Mouse (Mus musculus) embryonic facial prominence, embryonic 14.5 days (tissue): ENCODE measurements around the gene Ppp1r36. TPM values are rescaled to one million over a fixed set of nuclear protein-coding genes. Genes with fewer than 3 reads are reported as not detected.
"Not testable (repeated sequence)": the region's sequence is repeated elsewhere in the genome, so short reads cannot be mapped to it uniquely, and the experiment has no call there.

Experiments
- ATAC-seq: fragments of 200-750 bp; cut with Nextera tagmentation; 2 replicates; pipeline ENCODE4 v1.8.0; 2017; ENCODE audit warnings: low read depth, moderate number of reproducible peaks, moderate TSS enrichment
- DNase-seq: peaks from one replicate; pipeline ENCODE4 v3.0.0-alpha.2; 2015; ENCODE audit warnings: low spot score
- H3K27ac ChIP-seq: fragments of 300-500 bp; sonication (generic); replicated peaks from 2 replicates; pipeline ENCODE4 v1.5.1; 2014; ENCODE audit warnings: low read depth, mild to moderate bottlenecking, low read length, moderate library complexity
- H3K27me3 ChIP-seq: fragments of 300-500 bp; sonication (generic); replicated peaks from 2 replicates; pipeline ENCODE4 v1.6.1; 2014; ENCODE audit warnings: low read length; ENCODE audit not compliant: control insufficient read depth, insufficient read depth
- H3K36me3 ChIP-seq: fragments of 300-500 bp; sonication (generic); 2 replicates; pipeline ENCODE4 v1.6.1; 2014; ENCODE audit warnings: low read length, mixed read lengths; ENCODE audit not compliant: control insufficient read depth, insufficient read depth
- H3K4me1 ChIP-seq: fragments of 300-500 bp; sonication (generic); 2 replicates; pipeline ENCODE4 v1.6.1; 2014; ENCODE audit warnings: antibody characterized with exemption, low read length; ENCODE audit not compliant: control insufficient read depth, insufficient read depth
- H3K4me2 ChIP-seq: fragments of 300-500 bp; sonication (generic); 2 replicates; pipeline ENCODE4 v1.6.1; 2014; ENCODE audit warnings: low read depth, mild to moderate bottlenecking, low read length, moderate library complexity, mixed read lengths
- H3K4me3 ChIP-seq: fragments of 300-500 bp; sonication (generic); 2 replicates; pipeline ENCODE4 v1.5.1; 2014; ENCODE audit warnings: low read depth, mild to moderate bottlenecking, low read length
- H3K9ac ChIP-seq: fragments of 300-500 bp; sonication (generic); 2 replicates; pipeline ENCODE4 v1.6.1; 2014; ENCODE audit warnings: low read depth, mild to moderate bottlenecking, low read length, moderate library complexity, mixed read lengths
- H3K9me3 ChIP-seq: fragments of 300-500 bp; sonication (generic); 2 replicates; pipeline ENCODE4 v1.6.1; 2016; ENCODE audit warnings: low read length; ENCODE audit not compliant: control insufficient read depth
- WGBS: fragments of 180-500 bp; shearing (Covaris S2); extraction: QIAGEN DNeasy Blood & Tissue Kit; methylation state at CpG from one replicate; pipeline ENCODE4 v1.1.7; 2014; 5-methylcytosine and 5-hydroxymethylcytosine counted together
- polyA plus RNA-seq: library from polyadenylated mRNA; unstranded; fragments of >200 nt; fragmentation: Nextera tagmentation; extraction: Ambion mirVana; gene quantifications from 2 replicates; pipeline ENCODE4 v1.2.1, GENCODE M21; 2014

The Ppp1r36 gene
- polyA plus RNA-seq, 1 experiment from 2014 or later = 6.2 TPM

- WGBS = 92% methylated on average over 3 of the region's 3 CpGs
- Histone ChIP-seq H3K27me3 (no peaks in the 10 kb centered on the region), H3K27ac (no peak overlapping the region), H3K4me3 (no peak overlapping the region), H3K4me2 (no peak overlapping the region), H3K9me3 (0 out of 2 replicates have a peak, but pooled peaks cover 3% of the 10 kb centered on the region), H3K9ac (no peak overlapping the region), H3K4me1 (no peaks in the 10 kb centered on the region), H3K36me3 (no peaks in the 10 kb centered on the region)
- ATAC-seq (no peak), DNase-seq (no peak)
Observed at GRCm38 (mm10) chr12:76425256-76425655, 7.9 kb downstream of the Ppp1r36 start.

- no peak for DNase-seq
- Histone ChIP-seq H3K4me2 (no peak overlapping the region), H3K9me3 (0 out of 2 replicates have a peak, but pooled peaks cover 3% of the 10 kb centered on the region), H3K9ac (no peak overlapping the region; the same call in 1 of the 2 replicates), H3K27me3 (no peaks in the 10 kb centered on the region), H3K4me3 (no peak overlapping the region), H3K36me3 (no peaks in the 10 kb centered on the region), H3K4me1 (no peaks in the 10 kb centered on the region), H3K27ac (no peak overlapping the region)
- 45% methylated on average over 5 of the region's 5 CpGs for WGBS
- no peak for ATAC-seq
Observed at GRCm38 (mm10) chr12:76427546-76427945, 10.2 kb downstream of the Ppp1r36 start.

- H3K4me2 ChIP-seq = no peak overlapping the region
- WGBS = 53% methylated on average over 5 of the region's 5 CpGs
- no peak overlapping the region for H3K4me3 ChIP-seq
- no peaks in the 10 kb centered on the region for H3K36me3 ChIP-seq
- no peaks in the 10 kb centered on the region; the same call in 1 of the 2 replicates for H3K27me3 ChIP-seq
- no peaks in the 10 kb centered on the region; the same call in 1 of the 2 replicates for H3K4me1 ChIP-seq
- ATAC-seq = no peak
- H3K9me3 ChIP-seq = no peaks in the 10 kb centered on the region
- H3K9ac ChIP-seq = no peak overlapping the region
- no peak for DNase-seq
- no peak overlapping the region for H3K27ac ChIP-seq
Observed at GRCm38 (mm10) chr12:76430879-76431406, 13.6 kb downstream of the Ppp1r36 start.

- Histone ChIP-seq H3K36me3 (no peaks in the 10 kb centered on the region), H3K4me2 (no peak overlapping the region), H3K4me1 (no peaks in the 10 kb centered on the region; the same call in 1 of the 2 replicates), H3K4me3 (no peak overlapping the region), H3K9me3 (no peaks in the 10 kb centered on the region), H3K9ac (no peak overlapping the region), H3K27ac (no peak overlapping the region), H3K27me3 (no peaks in the 10 kb centered on the region; the same call in 1 of the 2 replicates)
- WGBS = 84% methylated on average over 6 of the region's 6 CpGs
- DNase-seq = no peak
- ATAC-seq = no peak
Observed at GRCm38 (mm10) chr12:76431431-76431830, 14.1 kb downstream of the Ppp1r36 start.

GRCm38 (mm10) chr12:76434111-76434510 lies 16.8 kb downstream of the Ppp1r36 start:
- H3K27me3 ChIP-seq = no peaks in the 10 kb centered on the region; the same call in 1 of the 2 replicates
- no peak overlapping the region for H3K4me2 ChIP-seq
- ATAC-seq (no peak), DNase-seq (no peak)
- no peak overlapping the region for H3K9ac ChIP-seq
- H3K27ac ChIP-seq = no peak overlapping the region
- 56% methylated on average over 7 of the region's 7 CpGs for WGBS
- H3K36me3 ChIP-seq = no peaks in the 10 kb centered on the region
- H3K9me3 ChIP-seq = no peaks in the 10 kb centered on the region
- no peak overlapping the region for H3K4me3 ChIP-seq
- H3K4me1 ChIP-seq = no peaks in the 10 kb centered on the region; the same call in 1 of the 2 replicates

GRCm38 (mm10) chr12:76435084-76435483 lies 17.7 kb downstream of the Ppp1r36 start:
- no peaks in the 10 kb centered on the region; the same call in 1 of the 2 replicates for H3K4me1 ChIP-seq
- DNase-seq = no peak
- peak overlapping the region; percentile 45 for H3K4me3 ChIP-seq
- no peaks in the 10 kb centered on the region; the same call in 1 of the 2 replicates for H3K27me3 ChIP-seq
- H3K27ac ChIP-seq = no peak overlapping the region
- H3K9ac ChIP-seq = peak overlapping the region; percentile 61
- no peaks in the 10 kb centered on the region for H3K9me3 ChIP-seq
- WGBS = 2% methylated on average over 17 of the region's 17 CpGs
- no peaks in the 10 kb centered on the region for H3K36me3 ChIP-seq
- no peak; the same call in 1 of the 2 replicates for ATAC-seq
- peak overlapping the region; percentile 66 for H3K4me2 ChIP-seq

- ATAC-seq = no peak; the same call in 1 of the 2 replicates
- peak overlapping the region; percentile 45 for H3K4me3 ChIP-seq
- H3K9ac ChIP-seq = no peak overlapping the region
- no peaks in the 10 kb centered on the region; the same call in 1 of the 2 replicates for H3K4me1 ChIP-seq
- H3K9me3 ChIP-seq = no peaks in the 10 kb centered on the region
- peak overlapping the region; percentile 66 for H3K4me2 ChIP-seq
- 23% methylated on average over 8 of the region's 8 CpGs for WGBS
- H3K27me3 ChIP-seq = no peaks in the 10 kb centered on the region; the same call in 1 of the 2 replicates
- DNase-seq = no peak
- H3K27ac ChIP-seq = no peak overlapping the region
- no peaks in the 10 kb centered on the region for H3K36me3 ChIP-seq
Observed at GRCm38 (mm10) chr12:76435549-76435948, 18.2 kb downstream of the Ppp1r36 start.

GRCm38 (mm10) chr12:76443488-76443887 lies 26.1 kb downstream of the Ppp1r36 start:
- H3K9me3 ChIP-seq, H3K4me3 ChIP-seq, H3K27me3 ChIP-seq, H3K36me3 ChIP-seq, DNase-seq, H3K27ac ChIP-seq, ATAC-seq, H3K9ac ChIP-seq, H3K4me1 ChIP-seq, H3K4me2 ChIP-seq: not testable (repeated sequence)
- 72% methylated on average over 6 of the region's 6 CpGs for WGBS

- DNase-seq (no peak), ATAC-seq (no peak)
- Histone ChIP-seq H3K4me2 (no peak overlapping the region), H3K4me3 (no peak overlapping the region), H3K9ac (no peak overlapping the region), H3K27ac (no peak overlapping the region), H3K4me1 (no peaks in the 10 kb centered on the region), H3K36me3 (no peaks in the 10 kb centered on the region), H3K27me3 (no peaks in the 10 kb centered on the region), H3K9me3 (no peaks in the 10 kb centered on the region)
- 64% methylated on average over 10 of the region's 10 CpGs for WGBS
Observed at GRCm38 (mm10) chr12:76444359-76444772, 27.0 kb downstream of the Ppp1r36 start.
